Mouse (Mus musculus) liver, embryonic 12.5 days (tissue): Measurements from ENCODE around the gene Dnah11. TPM values are rescaled to one million over a fixed set of nuclear protein-coding genes. Genes with fewer than 3 reads are reported as not detected.

Source experiments
- ATAC-seq: fragments of 200-750 bp; cut with Nextera tagmentation; 2 replicates; pipeline ENCODE4 v1.8.0; 2017; ENCODE audit warnings: moderate number of reproducible peaks, mild to moderate bottlenecking, moderate library complexity
- H3K27ac ChIP-seq: fragments of 300-500 bp; sonication (generic); 2 replicates; pipeline ENCODE4 v1.5.1; 2016; ENCODE audit warnings: mild to moderate bottlenecking
- H3K27me3 ChIP-seq: fragments of 300-500 bp; sonication (generic); replicated peaks from 2 replicates; pipeline ENCODE4 v1.6.1; 2016; ENCODE audit warnings: mild to moderate bottlenecking, moderate library complexity
- H3K36me3 ChIP-seq: fragments of 300-500 bp; sonication (generic); 2 replicates; pipeline ENCODE4 v1.6.1; 2016; ENCODE audit warnings: mild to moderate bottlenecking, moderate library complexity
- H3K4me1 ChIP-seq: fragments of 300-500 bp; sonication (generic); 2 replicates; pipeline ENCODE4 v1.6.1; 2016
- H3K4me2 ChIP-seq: fragments of 300-500 bp; sonication (generic); 2 replicates; pipeline ENCODE4 v1.6.1; 2016; ENCODE audit warnings: mild to moderate bottlenecking, moderate library complexity
- H3K4me3 ChIP-seq: fragments of 300-500 bp; sonication (generic); 2 replicates; pipeline ENCODE4 v1.5.1; 2016; ENCODE audit warnings: mild to moderate bottlenecking, moderate library complexity
- H3K9ac ChIP-seq: fragments of 300-500 bp; sonication (generic); 2 replicates; pipeline ENCODE4 v1.6.1; 2016; ENCODE audit warnings: mild to moderate bottlenecking, moderate library complexity
- H3K9me3 ChIP-seq: fragments of 300-500 bp; sonication (generic); replicated peaks from 2 replicates; pipeline ENCODE4 v1.6.1; 2016; ENCODE audit warnings: mild to moderate bottlenecking, moderate library complexity
- WGBS: fragments of 180-500 bp; shearing (Covaris S2); methylation state at CpG from one replicate; pipeline ENCODE4 v1.1.7; 2016; ENCODE audit not compliant: insufficient replicate concordance; 5-methylcytosine and 5-hydroxymethylcytosine counted together
- polyA plus RNA-seq: library from polyadenylated mRNA; unstranded; fragments of >200 nt; fragmentation: Nextera tagmentation; extraction: Ambion mirVana; gene quantifications from 2 replicates; pipeline ENCODE4 v1.2.1, GENCODE M21; 2016

Gene Dnah11
- polyA plus RNA-seq, 1 experiment from 2014 or later = 0.05 TPM

GRCm38 (mm10) chr12:117850472-117850871 is 348.4 kb downstream of the Dnah11 start:
- Histone ChIP-seq H3K9me3 (no peaks in the 10 kb centered on the region), H3K36me3 (peaks cover 18% of the 10 kb centered on the region), H3K4me3 (no peak overlapping the region), H3K4me2 (no peak overlapping the region), H3K4me1 (peaks cover 6% of the 10 kb centered on the region), H3K27ac (no peak overlapping the region), H3K9ac (no peak overlapping the region), H3K27me3 (no peaks in the 10 kb centered on the region)
- no peak for ATAC-seq
- 80% methylated on average over 10 of the region's 10 CpGs for WGBS

- Histone ChIP-seq H3K36me3 (peaks cover 18% of the 10 kb centered on the region), H3K4me1 (peaks cover 16% of the 10 kb centered on the region), H3K4me3 (no peak overlapping the region), H3K4me2 (no peak overlapping the region), H3K9ac (no peak overlapping the region), H3K27me3 (no peaks in the 10 kb centered on the region), H3K9me3 (no peaks in the 10 kb centered on the region), H3K27ac (no peak overlapping the region)
- 81% methylated on average over 6 of the region's 6 CpGs for WGBS
- ATAC-seq = no peak
Observed at GRCm38 (mm10) chr12:117848621-117849020, 350.2 kb downstream of the Dnah11 start.

DNA sequence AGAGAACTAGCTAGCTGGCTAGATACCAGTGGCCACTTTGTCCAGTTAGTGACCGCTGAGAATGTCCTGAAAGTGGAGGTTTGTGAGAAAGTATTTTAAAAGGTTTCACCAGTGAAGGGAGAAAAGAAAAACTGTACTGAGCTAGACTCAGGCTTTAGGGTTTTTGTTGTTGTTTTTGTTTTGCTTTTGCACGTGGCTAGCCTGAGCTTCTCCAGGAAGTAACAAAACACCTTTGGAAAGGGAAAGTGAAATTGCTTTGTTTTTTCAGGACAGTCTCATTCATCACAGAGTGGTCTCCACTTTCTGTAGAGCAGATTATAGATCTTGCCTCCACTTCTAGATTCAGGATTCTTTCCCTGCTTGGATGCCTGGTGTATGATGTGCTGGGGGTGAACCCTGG is 353.9 kb downstream of the Dnah11 start:
- no peak for ATAC-seq
- Histone ChIP-seq H3K27ac (no peak overlapping the region), H3K36me3 (0 out of 2 replicates have a peak, but pooled peaks cover 3% of the 10 kb centered on the region), H3K4me2 (peak overlapping the region; percentile 95), H3K9ac (peak overlapping the region; percentile 84), H3K4me3 (peak overlapping the region; percentile 76), H3K9me3 (no peaks in the 10 kb centered on the region), H3K4me1 (peaks cover 14% of the 10 kb centered on the region), H3K27me3 (no peaks in the 10 kb centered on the region)
- 28% methylated on average over 2 of the region's 2 CpGs for WGBS

DNA sequence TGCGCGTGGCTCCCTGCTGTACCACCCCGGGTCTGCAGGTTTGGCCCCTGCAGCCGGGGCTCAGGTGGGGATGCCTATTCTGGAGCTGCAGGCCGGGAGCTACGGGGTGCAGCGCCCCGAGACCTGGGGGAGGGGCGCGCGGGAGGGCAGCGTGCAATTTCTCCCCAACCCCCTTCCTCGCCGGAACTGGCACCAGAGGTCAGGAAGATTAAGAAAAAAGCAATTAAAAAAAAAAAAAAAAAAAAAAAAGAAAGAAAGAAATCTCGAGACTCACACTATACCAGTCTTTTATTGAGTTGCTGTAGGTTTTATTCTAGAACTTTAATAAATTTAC is 354.8 kb downstream of the Dnah11 start:
- no peaks in the 10 kb centered on the region for H3K27me3 ChIP-seq
- peaks cover 14% of the 10 kb centered on the region for H3K4me1 ChIP-seq
- WGBS = 2% methylated on average over 15 of the region's 15 CpGs
- peak overlapping the region; percentile 76 for H3K4me3 ChIP-seq
- H3K27ac ChIP-seq = peak overlapping the region; percentile 72
- 0 out of 2 replicates have a peak, but pooled peaks cover 3% of the 10 kb centered on the region for H3K36me3 ChIP-seq
- no peaks in the 10 kb centered on the region for H3K9me3 ChIP-seq
- H3K4me2 ChIP-seq = peak overlapping the region; percentile 95
- H3K9ac ChIP-seq = peak overlapping the region; percentile 84
- peak; percentile 62; the same call in 1 of the 2 replicates for ATAC-seq

DNA sequence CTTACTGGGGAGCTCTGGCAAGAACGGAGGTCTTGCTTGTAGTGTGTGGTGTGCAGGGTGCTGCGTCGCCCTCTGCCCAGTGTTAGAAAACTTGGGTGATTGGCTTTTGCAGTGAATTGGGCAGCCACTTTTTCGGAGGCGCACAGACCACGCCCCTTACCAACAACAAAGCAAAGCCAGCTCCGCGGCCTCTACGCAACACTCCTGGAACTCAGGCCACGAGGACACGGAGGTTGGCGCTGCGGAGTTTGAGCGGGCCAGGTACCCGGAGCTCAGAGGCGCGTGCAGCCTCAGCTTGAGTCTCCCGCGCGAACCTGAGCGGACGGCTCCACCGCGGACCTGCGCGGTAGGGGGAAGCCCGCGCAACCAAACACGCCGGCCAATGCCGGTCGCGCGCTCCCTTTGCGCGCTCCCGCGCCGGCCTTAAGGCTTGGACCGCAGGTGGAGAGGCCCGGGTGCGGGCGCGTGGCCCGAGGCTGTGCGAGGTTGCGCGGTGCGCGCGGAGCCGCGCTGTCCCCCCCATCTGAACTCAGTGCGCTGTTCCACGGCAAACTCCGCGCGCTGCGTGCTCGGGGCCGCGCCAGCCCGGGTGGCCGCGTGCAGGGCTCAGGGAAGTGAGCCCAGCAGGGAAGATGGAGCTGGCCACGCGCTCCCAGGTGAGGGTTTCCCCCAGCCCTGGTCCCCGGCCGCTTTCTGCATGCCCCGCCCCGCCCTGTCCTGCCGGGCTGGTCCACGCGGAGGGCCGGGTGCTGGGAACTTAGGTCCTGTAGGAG is 355.4 kb downstream of the Dnah11 start:
- H3K27me3 ChIP-seq = 0 out of 2 replicates have a peak, but pooled peaks cover 3% of the 10 kb centered on the region
- under 1% methylated on average over 75 of the region's 75 CpGs for WGBS

DNA sequence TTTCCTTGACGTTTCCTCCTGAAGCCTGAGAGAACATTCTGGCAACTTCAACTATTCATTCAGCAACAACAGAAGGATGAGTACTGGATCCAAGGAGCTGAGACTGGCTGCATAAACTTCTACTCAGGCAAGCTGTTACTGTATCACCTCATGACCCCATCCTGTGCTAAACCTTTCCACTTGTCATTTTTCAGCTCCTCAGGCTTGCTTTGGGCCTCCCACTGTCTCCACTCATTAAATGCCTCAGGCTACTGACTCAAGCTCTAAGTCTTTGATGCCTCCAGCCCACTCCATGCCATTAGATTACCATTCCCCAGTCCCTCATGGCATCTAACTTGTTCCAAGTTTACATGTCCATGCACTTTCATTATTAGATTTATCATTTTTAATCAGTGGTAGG is 356.2 kb downstream of the Dnah11 start:
- 68% methylated on average over 1 of the region's 1 CpGs for WGBS
- Histone ChIP-seq H3K36me3 (no peaks in the 10 kb centered on the region), H3K4me3 (no peak overlapping the region), H3K27me3 (0 out of 2 replicates have a peak, but pooled peaks cover 3% of the 10 kb centered on the region), H3K4me2 (peak overlapping the region; percentile 95), H3K27ac (no peak overlapping the region), H3K4me1 (peaks cover 14% of the 10 kb centered on the region), H3K9me3 (no peaks in the 10 kb centered on the region), H3K9ac (no peak overlapping the region)
- no peak for ATAC-seq

More for the DNA sequence above, 355.4 kb downstream of the Dnah11 start:
- peaks cover 14% of the 10 kb centered on the region for H3K4me1 ChIP-seq
- no peaks in the 10 kb centered on the region for H3K9me3 ChIP-seq
- no peaks in the 10 kb centered on the region for H3K36me3 ChIP-seq
- H3K4me3 ChIP-seq = peak overlapping the region; percentile 76
- peak overlapping the region; percentile 72 for H3K27ac ChIP-seq
- peak overlapping the region; percentile 95 for H3K4me2 ChIP-seq
- H3K9ac ChIP-seq = peak overlapping the region; percentile 84
- ATAC-seq = peak; percentile 91

DNA sequence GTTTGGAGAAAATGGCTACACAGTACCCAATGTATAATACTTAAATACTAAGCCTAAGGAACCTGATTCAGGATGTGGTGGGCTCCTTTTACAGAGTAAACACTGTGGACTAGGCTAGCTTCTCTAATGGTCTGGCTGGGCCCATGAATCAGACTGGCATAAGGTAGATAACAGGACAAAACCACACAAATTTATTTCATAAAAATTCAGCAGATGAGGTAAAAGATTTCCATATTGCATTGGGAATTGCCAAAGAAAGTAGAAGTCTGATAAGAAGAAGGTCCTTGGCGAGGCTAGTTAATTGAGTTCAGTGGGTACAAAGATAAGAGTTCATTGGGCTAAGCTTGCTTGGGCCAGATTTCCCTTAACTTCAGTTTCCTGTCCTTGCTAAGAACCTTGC is 358.1 kb downstream of the Dnah11 start:
- peaks cover 14% of the 10 kb centered on the region for H3K4me1 ChIP-seq
- no peak overlapping the region for H3K9ac ChIP-seq
- H3K36me3 ChIP-seq = no peaks in the 10 kb centered on the region
- 21% methylated on average over 1 of the region's 1 CpGs for WGBS
- no peak for ATAC-seq
- H3K4me3 ChIP-seq = no peak overlapping the region
- peaks cover 3% of the 10 kb centered on the region; the same call in 1 of the 2 replicates for H3K27me3 ChIP-seq
- H3K9me3 ChIP-seq = no peaks in the 10 kb centered on the region
- no peak overlapping the region for H3K27ac ChIP-seq
- H3K4me2 ChIP-seq = no peak overlapping the region

DNA sequence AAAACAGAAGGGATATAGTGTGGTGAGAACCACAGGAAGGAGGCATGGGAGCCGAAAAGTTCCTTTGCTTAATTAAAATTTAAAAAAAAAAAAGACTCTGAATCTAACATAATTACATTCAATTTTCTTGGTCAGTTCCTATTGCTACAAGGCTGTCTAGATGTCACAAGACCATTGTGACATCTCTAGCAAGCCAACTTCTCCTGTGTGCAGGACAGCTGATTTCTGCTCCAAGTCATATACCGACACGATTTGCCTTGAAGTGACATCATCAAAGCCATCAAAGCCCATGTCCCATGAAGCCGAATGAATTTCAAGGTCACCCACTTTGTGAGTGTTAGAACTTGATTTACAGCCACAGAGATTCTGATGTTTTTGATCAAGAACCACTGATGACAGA is 361.5 kb downstream of the Dnah11 start:
- Histone ChIP-seq H3K36me3 (no peaks in the 10 kb centered on the region), H3K4me1 (no peaks in the 10 kb centered on the region), H3K4me2 (no peak overlapping the region), H3K27ac (no peak overlapping the region), H3K27me3 (peaks cover 3% of the 10 kb centered on the region; the same call in 1 of the 2 replicates), H3K9me3 (no peaks in the 10 kb centered on the region), H3K9ac (no peak overlapping the region), H3K4me3 (no peak overlapping the region)
- no peak for ATAC-seq
- WGBS = 77% methylated on average over 4 of the region's 4 CpGs

- WGBS = 57% methylated on average over 10 of the region's 10 CpGs
- Histone ChIP-seq H3K4me1 (no peaks in the 10 kb centered on the region), H3K4me2 (no peak overlapping the region), H3K27ac (no peak overlapping the region), H3K27me3 (peaks cover 3% of the 10 kb centered on the region; the same call in 1 of the 2 replicates), H3K9ac (no peak overlapping the region), H3K4me3 (no peak overlapping the region), H3K9me3 (no peaks in the 10 kb centered on the region), H3K36me3 (no peaks in the 10 kb centered on the region)
- ATAC-seq = no peak
Observed at GRCm38 (mm10) chr12:117835371-117835770, 363.5 kb downstream of the Dnah11 start.

GRCm38 (mm10) chr12:117834652-117835051 is 364.2 kb downstream of the Dnah11 start:
- Histone ChIP-seq H3K4me2 (no peak overlapping the region), H3K4me1 (no peaks in the 10 kb centered on the region), H3K4me3 (no peak overlapping the region), H3K27me3 (peaks cover 3% of the 10 kb centered on the region; the same call in 1 of the 2 replicates), H3K9me3 (no peaks in the 10 kb centered on the region), H3K9ac (no peak overlapping the region), H3K27ac (no peak overlapping the region), H3K36me3 (no peaks in the 10 kb centered on the region)
- ATAC-seq = no peak
- WGBS = 54% methylated on average over 2 of the region's 2 CpGs

GRCm38 (mm10) chr12:117832190-117832589 is 366.7 kb downstream of the Dnah11 start:
- H3K9ac ChIP-seq = no peak overlapping the region
- no peaks in the 10 kb centered on the region for H3K27me3 ChIP-seq
- H3K36me3 ChIP-seq = no peaks in the 10 kb centered on the region
- no peaks in the 10 kb centered on the region for H3K4me1 ChIP-seq
- H3K27ac ChIP-seq = no peak overlapping the region
- no peak for ATAC-seq
- no peak overlapping the region for H3K4me3 ChIP-seq
- 46% methylated on average over 5 of the region's 5 CpGs for WGBS
- no peak overlapping the region for H3K4me2 ChIP-seq
- no peaks in the 10 kb centered on the region for H3K9me3 ChIP-seq

GRCm38 (mm10) chr12:117831351-117831961 is 367.4 kb downstream of the Dnah11 start:
- WGBS = 41% methylated on average over 8 of the region's 8 CpGs
- no peaks in the 10 kb centered on the region for H3K4me1 ChIP-seq
- no peaks in the 10 kb centered on the region for H3K9me3 ChIP-seq
- H3K4me2 ChIP-seq = no peak overlapping the region
- no peak for ATAC-seq
- H3K27ac ChIP-seq = no peak overlapping the region
- H3K27me3 ChIP-seq = no peaks in the 10 kb centered on the region
- H3K36me3 ChIP-seq = no peaks in the 10 kb centered on the region
- no peak overlapping the region for H3K4me3 ChIP-seq
- H3K9ac ChIP-seq = no peak overlapping the region
